Mouse (Mus musculus): ENCODE measurements around the gene Ccdc97.
A peak's percentile ranks its signal among the peaks of the same experiment; 100 is the strongest.

The Ccdc97 gene

DNA sequence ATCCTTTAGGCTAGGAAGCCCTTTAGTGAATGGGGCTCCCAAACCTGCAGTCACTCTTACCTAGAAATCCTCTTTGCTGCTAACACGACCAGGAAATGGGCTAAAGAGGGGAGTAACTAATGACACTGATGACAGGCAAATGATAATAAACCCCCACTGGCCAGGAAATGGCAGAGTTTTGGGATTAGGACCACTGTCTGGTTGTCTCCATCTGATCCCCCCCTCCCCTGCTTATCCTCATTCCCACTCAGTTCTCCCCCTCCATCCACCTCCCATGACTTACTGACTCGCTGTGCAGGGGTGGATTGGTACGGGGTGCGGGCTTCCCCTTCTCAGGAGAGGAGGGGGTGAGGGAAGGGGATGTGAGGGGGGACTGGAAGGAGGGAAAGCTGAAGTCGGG is 28.8 kb downstream of the Ccdc97 start:
- no peak for DNase-seq (ENCODE audit: extremely low read depth, insufficient read length, low spot score)

DNA sequence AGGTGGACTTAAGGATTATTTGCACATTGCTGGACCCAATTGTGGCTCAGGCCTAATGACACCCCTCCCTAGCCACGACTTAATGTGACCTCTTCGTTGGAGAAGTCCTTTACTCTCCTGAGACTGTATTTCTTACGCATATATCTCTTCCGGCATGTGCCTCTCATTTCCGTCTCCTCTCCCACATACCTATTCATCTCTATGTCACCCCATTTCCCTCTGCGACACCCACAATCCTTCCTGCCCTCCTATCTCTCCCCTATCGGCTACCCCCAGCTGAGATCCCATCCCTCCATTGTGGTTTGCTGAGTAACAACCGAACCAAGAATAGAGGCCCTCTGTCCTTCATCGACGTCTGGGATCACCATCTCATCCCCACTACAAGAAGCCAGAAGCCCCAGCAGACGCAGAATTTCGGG is 29.3 kb downstream of the Ccdc97 start:
- no peak for DNase-seq (ENCODE audit: extremely low read depth, insufficient read length, low spot score)

GRCm38 (mm10) chr7:25688810-25689586 is 29.9 kb downstream of the Ccdc97 start:
- DNase-seq (ENCODE audit: extremely low read depth, insufficient read length, low spot score), result peak; percentile 94

GRCm38 (mm10) chr7:25687811-25688401 is 31.0 kb downstream of the Ccdc97 start:
- peak; percentile 73 for DNase-seq (ENCODE audit: extremely low read depth, insufficient read length, low spot score)

GRCm38 (mm10) chr7:25686680-25687531 is 32.0 kb downstream of the Ccdc97 start, which contains the start of gene Tgfb1:
Gene Tgfb1, plus strand, starts transcription at chr7:25687002.
- peak; percentile 86 for DNase-seq (ENCODE audit: extremely low read depth, insufficient read length, low spot score)

DNA sequence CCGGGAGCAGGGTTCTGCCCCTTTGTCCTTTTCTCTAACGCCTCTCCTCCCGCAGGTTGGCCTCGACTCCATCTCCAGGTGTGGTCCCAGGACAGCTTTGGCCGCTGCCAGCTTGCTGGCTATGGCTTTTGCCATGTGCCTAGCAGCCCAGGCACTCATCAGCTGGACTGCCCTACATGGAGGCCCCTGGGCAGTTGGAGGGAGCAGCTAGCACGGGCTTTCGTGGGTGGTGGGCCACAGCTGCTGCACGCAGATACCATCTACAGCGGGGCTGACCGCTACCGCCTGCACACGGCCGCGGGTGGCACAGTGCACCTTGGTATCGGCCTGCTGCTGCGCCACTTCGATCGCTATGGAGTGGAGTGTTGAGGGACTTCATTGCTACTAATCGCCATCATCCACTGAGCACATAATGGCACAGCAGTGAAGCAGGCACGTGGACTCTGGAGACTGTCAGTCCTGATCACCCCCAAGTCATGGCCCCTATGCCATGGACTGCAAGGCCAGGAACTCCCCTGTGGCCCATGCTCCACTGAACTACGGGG is 32.9 kb downstream of the Ccdc97 start:
- no peak for DNase-seq (ENCODE audit: extremely low read depth, insufficient read length, low spot score)

DNA sequence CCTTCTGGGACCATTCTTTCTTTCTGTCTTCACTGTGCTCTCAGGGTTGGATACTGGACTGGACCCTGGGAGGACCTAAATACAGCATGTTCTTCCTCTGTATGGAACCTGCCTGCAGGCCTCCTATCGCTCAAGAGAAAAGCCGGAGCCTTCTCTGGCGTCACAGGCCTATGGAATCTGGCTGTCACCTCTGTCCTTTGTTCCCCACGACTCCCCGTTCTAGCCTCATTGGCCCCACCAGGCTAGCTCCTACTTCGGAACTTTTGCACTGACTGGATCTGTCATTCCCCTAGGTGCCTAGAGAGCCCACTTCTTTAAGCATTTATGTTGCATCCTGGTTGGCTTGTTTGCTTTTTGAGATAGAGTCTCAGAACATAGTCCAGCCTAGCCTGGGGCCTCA is 34.2 kb downstream of the Ccdc97 start:
- DNase-seq (ENCODE audit: extremely low read depth, insufficient read length, low spot score), result no peak

GRCm38 (mm10) chr7:25683474-25684180 is 35.3 kb downstream of the Ccdc97 start:
- no peak for DNase-seq (ENCODE audit: extremely low read depth, insufficient read length, low spot score)

GRCm38 (mm10) chr7:25681341-25682231 is 37.3 kb downstream of the Ccdc97 start:
- DNase-seq (ENCODE audit: extremely low read depth, insufficient read length, low spot score), result no peak

DNA sequence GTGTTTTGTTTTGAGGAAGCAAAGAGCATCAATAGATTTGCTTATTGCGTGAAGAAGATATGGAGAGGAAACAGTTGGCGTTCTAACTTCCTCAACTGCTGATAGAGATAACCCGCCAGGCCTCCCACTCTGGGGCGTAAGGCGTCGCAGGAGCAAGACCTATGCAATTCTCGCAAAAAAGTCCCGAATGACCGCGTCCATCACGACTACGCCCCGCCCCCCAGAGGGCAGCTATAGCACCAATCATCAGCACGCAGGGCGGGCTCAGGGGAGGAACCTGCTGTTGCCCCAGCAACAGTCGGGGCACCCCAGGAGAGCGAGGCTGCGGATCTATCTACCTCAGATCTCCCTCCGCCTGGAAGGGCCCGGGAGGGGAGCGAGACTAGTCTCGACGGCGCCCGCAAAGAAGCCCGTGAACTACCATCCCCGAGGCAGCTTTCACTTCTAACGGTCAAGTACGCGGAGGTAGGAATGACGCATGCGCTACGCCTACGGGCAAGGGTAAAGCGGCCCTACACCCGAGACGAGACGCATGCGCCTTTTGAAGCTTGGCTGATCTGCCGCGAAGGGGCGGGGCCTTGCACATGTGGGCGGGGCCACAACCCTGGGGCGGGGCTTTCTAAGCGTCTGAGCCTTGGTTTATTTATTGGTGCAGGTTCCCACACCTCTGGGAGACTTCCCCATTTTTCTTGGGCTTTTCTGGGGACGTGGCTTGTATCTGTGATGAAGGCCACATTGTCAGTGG is 38.2 kb downstream of the Ccdc97 start, which contains the start of gene B9d2:
Gene B9d2 (plus strand): TSS at position 267 of the 745 bp plus-strand sequence.
- peak; percentile 96 for DNase-seq (ENCODE audit: extremely low read depth, insufficient read length, low spot score)

DNA sequence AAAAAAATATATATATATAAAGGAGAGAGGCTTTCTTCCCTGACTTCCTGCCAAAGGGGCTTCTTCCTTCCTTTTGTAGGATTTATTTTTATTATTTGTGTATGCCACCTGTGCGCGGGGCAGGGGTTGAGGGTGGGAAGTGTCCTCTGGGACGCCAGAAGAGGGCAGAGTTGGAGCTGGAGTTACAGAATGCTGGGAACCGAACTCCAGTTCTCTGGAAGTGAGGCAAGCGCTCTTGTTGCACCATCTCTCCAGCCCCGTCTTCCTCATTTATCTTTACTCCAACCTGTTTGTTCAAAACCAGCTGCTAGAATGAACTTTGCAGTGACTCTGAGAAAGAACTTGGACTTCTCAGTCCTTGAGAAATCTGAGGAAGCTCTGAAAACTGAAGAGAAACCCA is 38.9 kb downstream of the Ccdc97 start:
- DNase-seq (ENCODE audit: extremely low read depth, insufficient read length, low spot score), result no peak

- DNase-seq (ENCODE audit: extremely low read depth, insufficient read length, low spot score), result no peak
Observed at GRCm38 (mm10) chr7:25677013-25677412, 41.9 kb downstream of the Ccdc97 start.

- peak; percentile 70 for DNase-seq (ENCODE audit: extremely low read depth, insufficient read length, low spot score)
Observed at GRCm38 (mm10) chr7:25676085-25676781, 42.7 kb downstream of the Ccdc97 start.

GRCm38 (mm10) chr7:25675405-25675804 is 43.5 kb downstream of the Ccdc97 start:
- no peak for DNase-seq (ENCODE audit: extremely low read depth, insufficient read length, low spot score)

DNA sequence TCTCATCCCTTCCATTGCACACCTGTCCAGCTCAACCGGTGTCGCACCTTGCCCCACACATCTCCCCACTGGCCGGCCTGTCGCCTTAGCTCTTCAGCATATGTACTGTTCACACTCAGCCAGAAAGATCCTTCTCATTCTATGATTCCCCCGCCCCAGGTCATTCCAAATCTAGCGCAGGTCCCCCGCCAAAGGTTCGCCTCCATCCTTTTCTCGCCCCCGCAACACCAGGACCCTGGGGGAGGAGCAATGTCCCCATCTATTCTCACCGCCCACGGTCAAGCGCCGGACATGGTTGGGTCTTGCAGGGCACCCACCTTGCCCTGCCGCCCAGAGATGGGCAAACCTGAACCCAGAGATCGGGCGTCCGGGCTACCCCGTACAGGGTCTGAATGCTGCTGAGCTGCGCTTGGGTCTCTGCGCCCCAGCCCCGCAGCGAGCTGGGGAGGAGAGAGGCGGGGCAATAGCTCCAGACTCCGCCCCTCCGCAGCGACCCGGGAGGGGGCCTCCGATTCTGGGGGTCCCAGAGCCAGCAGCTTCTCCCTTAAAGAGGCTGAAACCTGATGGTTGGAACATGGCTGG is 44.1 kb downstream of the Ccdc97 start, which contains the start of gene Tmem91:
Gene Tmem91 (minus strand): TSS at position 448 of the 582 bp plus-strand sequence.
- DNase-seq (ENCODE audit: extremely low read depth, insufficient read length, low spot score), result no peak

- no peak for DNase-seq (ENCODE audit: extremely low read depth, insufficient read length, low spot score)
Observed at GRCm38 (mm10) chr7:25674297-25674696, 44.6 kb downstream of the Ccdc97 start.

DNA sequence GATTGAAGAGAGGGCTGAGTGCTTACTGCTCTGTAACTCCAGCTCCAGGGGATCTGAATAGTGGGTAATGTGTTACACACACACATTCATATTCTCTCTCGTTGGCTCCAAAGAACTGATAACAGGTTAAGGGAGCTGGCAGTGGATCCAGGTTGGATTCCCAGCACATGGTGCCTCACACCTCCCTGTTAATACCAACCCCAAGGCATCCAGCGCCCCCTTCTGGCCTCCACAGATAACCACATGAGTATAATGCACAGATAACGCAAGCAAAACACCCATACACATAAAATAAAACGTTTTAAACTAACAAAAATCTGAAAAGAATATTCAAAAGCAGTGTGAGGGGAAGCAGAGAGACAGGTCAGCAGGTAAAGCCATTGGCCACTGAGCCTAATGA is 46.4 kb downstream of the Ccdc97 start:
- DNase-seq (ENCODE audit: extremely low read depth, insufficient read length, low spot score), result no peak

DNA sequence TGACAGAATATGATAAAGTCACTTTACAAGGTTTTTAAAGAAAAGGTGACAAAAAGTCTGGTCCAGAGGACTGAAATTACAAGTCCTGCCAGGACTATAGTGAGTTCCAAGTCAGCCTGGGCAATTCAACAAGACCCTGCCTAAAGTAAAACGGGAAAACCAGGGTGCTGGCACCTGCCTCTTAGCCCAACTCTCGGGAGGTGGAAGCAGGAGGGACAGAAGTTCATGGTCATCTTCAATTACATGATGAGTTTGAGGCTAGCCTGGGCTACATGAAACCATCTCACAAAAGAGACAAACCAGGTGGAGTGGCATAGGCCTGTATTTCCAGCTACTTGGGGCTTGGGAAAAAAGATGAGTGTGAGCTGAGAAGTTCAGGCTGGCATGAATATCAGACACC is 47.2 kb downstream of the Ccdc97 start:
- no peak for DNase-seq (ENCODE audit: extremely low read depth, insufficient read length, low spot score)
